Mouse (Mus musculus): ENCODE data around the gene Ptgfrn.

Ptgfrn gene

GRCm38 (mm10) chr3:101077710-101078100, 32.4 kb downstream of the Ptgfrn start:
- DNase-seq = no peak

GRCm38 (mm10) chr3:101076966-101077709, 32.9 kb downstream of the Ptgfrn start:
- no peak for DNase-seq

- DNase-seq = no peak
These were observed 34.2 kb downstream of the Ptgfrn start for GRCm38 (mm10) chr3:101075866-101076265.

- DNase-seq = no peak
These were observed 36.7 kb downstream of the Ptgfrn start for GRCm38 (mm10) chr3:101073384-101073783.

GRCm38 (mm10) chr3:101072506-101073215, 37.4 kb downstream of the Ptgfrn start:
- no peak for DNase-seq

- no peak for DNase-seq
These were observed 38.5 kb downstream of the Ptgfrn start for GRCm38 (mm10) chr3:101071576-101071975.

- no peak for DNase-seq
These were observed 39.3 kb downstream of the Ptgfrn start for GRCm38 (mm10) chr3:101070796-101071235.

GRCm38 (mm10) chr3:101070230-101070795, 39.8 kb downstream of the Ptgfrn start:
- DNase-seq = no peak

- DNase-seq = no peak
These were observed 41.4 kb downstream of the Ptgfrn start for GRCm38 (mm10) chr3:101068701-101069100.

- DNase-seq = no peak
These were observed 43.9 kb downstream of the Ptgfrn start for GRCm38 (mm10) chr3:101066175-101066574.

- DNase-seq = no peak
These were observed 48.1 kb downstream of the Ptgfrn start for GRCm38 (mm10) chr3:101061865-101062585.

GRCm38 (mm10) chr3:101059214-101059613, 50.9 kb downstream of the Ptgfrn start:
- DNase-seq = no peak

- DNase-seq = no peak
These were observed 51.9 kb downstream of the Ptgfrn start for GRCm38 (mm10) chr3:101058203-101058602.

- DNase-seq = no peak
These were observed 54.9 kb downstream of the Ptgfrn start for GRCm38 (mm10) chr3:101055216-101055615.

- DNase-seq = no peak
These were observed 58.5 kb downstream of the Ptgfrn start for GRCm38 (mm10) chr3:101051601-101052000.

- DNase-seq = no peak
These were observed 60.1 kb downstream of the Ptgfrn start for GRCm38 (mm10) chr3:101049997-101050396.

GRCm38 (mm10) chr3:101048781-101049180, 61.3 kb downstream of the Ptgfrn start:
- no peak for DNase-seq

GRCm38 (mm10) chr3:101047586-101048275, 62.3 kb downstream of the Ptgfrn start:
- no peak for DNase-seq

- no peak for DNase-seq
These were observed 64.6 kb downstream of the Ptgfrn start for GRCm38 (mm10) chr3:101045431-101045830.

- DNase-seq = no peak
These were observed 65.4 kb downstream of the Ptgfrn start for GRCm38 (mm10) chr3:101044686-101045085.

- no peak for DNase-seq
These were observed 68.1 kb downstream of the Ptgfrn start for GRCm38 (mm10) chr3:101041997-101042396.

- DNase-seq = no peak
These were observed 72.0 kb downstream of the Ptgfrn start for GRCm38 (mm10) chr3:101037984-101038545.
